Mouse (Mus musculus): ENCODE measurements around the gene Rnf150. TPM values are rescaled to one million over a fixed set of nuclear protein-coding genes. Genes with fewer than 3 reads are reported as not detected.
A peak's percentile ranks its signal among the peaks of the same experiment; 100 is the strongest.

Rnf150 gene
- polyA plus RNA-seq (2012; rRNA removed): 14.3 and 17.2 TPM in 2 replicates

GRCm38 (mm10) chr8:82863041-82863744, at the start of gene Rnf150:
Gene Rnf150 (plus strand): TSS chr8:82863356.
- peak; percentile 72 to 92 for DNase-seq (ENCODE audit: extremely low spot score in 1 of 2, low spot score in 1 of 2)

- no peak for DNase-seq (ENCODE audit: extremely low spot score in 1 of 2, low spot score in 1 of 2)
Observed at GRCm38 (mm10) chr8:82826135-82827046, 36.8 kb upstream of the Rnf150 start.

DNA sequence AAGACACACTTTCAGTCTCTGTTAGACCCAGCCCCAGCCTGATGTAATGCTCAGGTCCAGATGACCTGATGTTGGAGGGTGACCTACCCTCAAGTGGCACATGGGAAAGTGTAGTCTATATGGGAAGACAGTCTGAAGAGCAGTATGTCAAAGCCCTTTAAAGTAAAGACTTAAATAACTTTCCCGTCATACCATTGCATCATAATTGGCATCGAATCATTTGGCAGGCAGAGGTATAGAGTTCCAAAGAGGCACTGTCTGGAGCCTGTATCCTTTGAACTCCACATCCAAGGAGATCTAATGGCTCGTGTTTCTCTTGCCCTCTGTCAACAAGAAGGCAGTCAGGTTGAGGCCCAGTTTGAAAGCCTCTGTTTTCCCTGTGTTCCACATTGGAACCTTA, 22.7 kb upstream of the Rnf150 start:
- no peak for DNase-seq (ENCODE audit: extremely low spot score in 1 of 2, low spot score in 1 of 2)

GRCm38 (mm10) chr8:82840963-82841362, 22.2 kb upstream of the Rnf150 start:
- DNase-seq (ENCODE audit: extremely low spot score in 1 of 2, low spot score in 1 of 2): no peak

GRCm38 (mm10) chr8:82841520-82842142, 21.5 kb upstream of the Rnf150 start:
- DNase-seq (ENCODE audit: extremely low spot score in 1 of 2, low spot score in 1 of 2): peak in 1 of 2 experiments; percentile 25

DNA sequence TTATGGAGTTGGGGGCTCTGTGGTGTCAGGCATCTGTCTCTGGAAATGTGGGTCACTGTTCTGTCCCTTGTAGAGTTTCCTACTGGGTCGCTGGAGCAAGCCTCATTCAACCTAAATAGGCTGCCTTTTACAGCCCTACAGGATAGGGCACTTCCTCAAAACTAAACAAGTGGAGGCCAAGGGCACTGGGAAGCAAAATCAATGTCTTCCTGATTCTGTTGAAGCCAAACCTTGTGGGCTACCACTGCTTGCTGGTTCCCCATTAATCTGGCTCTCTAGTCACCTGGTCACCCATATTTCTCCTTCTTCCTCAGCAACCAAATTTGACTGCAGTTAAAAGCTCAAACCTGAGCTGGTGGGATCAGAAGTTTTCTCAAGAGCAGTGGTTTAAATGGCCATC, 19.5 kb upstream of the Rnf150 start:
- no peak for DNase-seq (ENCODE audit: extremely low spot score in 1 of 2, low spot score in 1 of 2)

- no peak for DNase-seq (ENCODE audit: extremely low spot score in 1 of 2, low spot score in 1 of 2)
Observed at GRCm38 (mm10) chr8:82844413-82844812, 18.7 kb upstream of the Rnf150 start.

DNA sequence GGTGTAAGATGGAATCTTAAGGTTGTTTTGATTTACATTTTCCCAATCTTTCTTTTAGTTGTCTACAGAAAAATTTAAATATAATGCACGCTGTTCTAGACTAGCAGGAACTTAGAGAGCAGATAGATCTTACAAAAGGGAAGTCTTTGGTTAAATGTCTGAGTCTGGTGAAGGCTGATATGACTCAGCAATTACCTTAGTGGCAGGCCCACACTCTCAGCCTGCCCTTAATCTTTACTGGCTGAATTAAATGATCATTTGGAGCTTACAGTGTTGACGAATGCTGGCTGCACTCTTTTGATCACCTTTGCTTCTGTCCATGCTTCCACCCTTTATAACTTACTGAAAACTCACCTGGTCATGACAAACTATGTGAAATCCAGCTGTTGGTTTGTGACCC, 17.1 kb upstream of the Rnf150 start:
- no peak for DNase-seq (ENCODE audit: extremely low spot score in 1 of 2, low spot score in 1 of 2)

DNA sequence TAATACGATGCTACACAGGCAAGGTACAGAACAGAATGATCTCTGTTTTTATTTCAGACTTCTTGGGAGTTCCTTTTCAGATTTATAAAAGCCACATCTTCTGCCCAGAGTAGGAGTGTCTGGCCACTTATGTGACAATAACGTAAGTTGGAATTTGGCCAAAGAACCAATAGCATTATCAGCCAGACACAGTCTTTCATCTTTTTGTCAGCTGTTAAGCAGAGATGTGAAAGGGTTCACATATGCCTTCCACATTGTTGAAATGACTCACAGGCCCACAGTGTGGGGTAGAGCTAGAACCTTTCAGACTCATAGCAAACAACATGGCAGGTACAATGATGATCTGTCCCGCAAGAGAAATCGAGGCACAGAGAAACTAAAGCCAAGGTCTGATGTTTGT, 16.4 kb upstream of the Rnf150 start:
- no peak for DNase-seq (ENCODE audit: extremely low spot score in 1 of 2, low spot score in 1 of 2)

- DNase-seq (ENCODE audit: extremely low spot score in 1 of 2, low spot score in 1 of 2): no peak
Observed at GRCm38 (mm10) chr8:82858541-82859342, 4.4 kb upstream of the Rnf150 start.

- DNase-seq (ENCODE audit: extremely low spot score in 1 of 2, low spot score in 1 of 2): no peak
Observed at GRCm38 (mm10) chr8:82859343-82859620, 3.9 kb upstream of the Rnf150 start.

DNA sequence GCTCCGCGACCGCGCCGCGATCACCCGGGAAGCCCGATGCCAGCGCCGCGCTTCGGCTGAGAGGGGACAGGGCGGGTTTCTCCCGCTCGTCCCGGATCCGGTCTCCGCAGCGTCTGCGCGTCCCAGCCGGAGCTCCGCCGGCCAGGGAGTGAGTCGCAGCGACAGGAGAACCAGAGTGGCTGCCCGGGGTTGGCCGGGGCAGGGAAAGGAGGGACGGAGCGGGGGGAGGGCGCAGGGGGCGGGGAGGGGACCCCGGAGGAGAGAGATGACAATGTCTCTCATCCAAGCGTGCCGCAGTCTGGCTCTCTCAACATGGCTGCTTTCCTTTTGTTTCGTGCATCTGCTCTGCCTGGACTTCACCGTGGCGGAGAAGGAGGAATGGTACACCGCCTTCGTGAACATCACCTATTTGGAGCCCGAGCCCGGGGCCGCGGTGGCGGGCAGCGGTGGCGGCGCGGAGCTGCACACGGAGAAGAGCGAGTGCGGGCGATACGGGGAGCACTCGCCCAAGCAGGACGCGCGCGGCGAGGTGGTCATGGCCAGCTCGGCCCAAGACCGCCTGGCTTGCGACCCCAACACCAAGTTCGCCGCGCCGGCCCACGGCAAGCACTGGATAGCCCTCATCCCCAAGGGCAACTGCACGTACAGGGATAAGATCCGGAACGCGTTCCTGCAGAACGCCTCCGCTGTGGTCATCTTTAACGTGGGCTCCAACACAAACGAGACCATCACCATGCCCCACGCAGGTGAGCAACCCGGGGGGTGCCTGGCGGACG, 777 bp downstream of the Rnf150 start:
- peak in 1 of 2 experiments; percentile 55 for DNase-seq (ENCODE audit: extremely low spot score in 1 of 2, low spot score in 1 of 2)

GRCm38 (mm10) chr8:82864521-82864818, 1.3 kb downstream of the Rnf150 start:
- no peak for DNase-seq (ENCODE audit: extremely low spot score in 1 of 2, low spot score in 1 of 2)

DNA sequence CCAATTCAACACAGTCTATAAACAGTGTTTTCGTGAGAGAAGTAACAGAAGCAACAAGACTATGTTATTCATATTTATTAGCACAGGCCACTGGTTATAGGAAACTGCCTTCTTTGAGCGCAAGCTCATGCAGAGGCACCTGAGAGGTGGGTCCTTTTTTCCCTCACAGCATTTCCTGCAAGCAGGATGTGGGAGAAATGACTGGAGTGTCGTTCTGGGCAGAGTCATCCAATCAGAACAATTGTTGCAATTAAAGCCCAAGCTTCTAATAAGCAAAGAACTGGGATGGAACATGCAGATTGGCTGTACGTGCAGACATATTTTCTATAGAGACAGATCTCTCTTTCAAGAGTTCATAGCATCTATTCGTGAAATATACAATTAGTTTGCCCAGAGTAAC, 2.1 kb downstream of the Rnf150 start:
- peak in 1 of 2 experiments; percentile 66 for DNase-seq (ENCODE audit: extremely low spot score in 1 of 2, low spot score in 1 of 2)

DNA sequence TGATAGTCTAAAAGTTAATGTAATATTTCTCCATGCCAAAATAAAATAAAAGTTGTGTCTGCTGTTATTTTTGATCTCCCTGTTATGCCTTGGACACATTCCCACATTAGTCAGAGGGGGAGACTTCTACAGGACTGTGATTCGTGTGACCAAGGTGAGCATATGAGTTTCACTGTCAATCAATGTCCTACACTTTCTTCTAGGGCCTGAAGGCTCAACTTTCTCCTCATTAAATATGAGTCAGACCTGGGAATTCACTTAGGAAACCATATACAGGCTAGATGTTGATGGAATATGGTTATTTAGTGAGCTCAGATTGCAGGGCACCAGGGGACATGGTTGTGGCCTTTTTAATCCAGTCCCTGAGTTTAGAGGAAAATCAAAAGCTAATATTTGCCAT, 3.1 kb downstream of the Rnf150 start:
- DNase-seq (ENCODE audit: extremely low spot score in 1 of 2, low spot score in 1 of 2): no peak

- no peak for DNase-seq (ENCODE audit: extremely low spot score in 1 of 2, low spot score in 1 of 2)
Observed at GRCm38 (mm10) chr8:82870840-82871490, 7.8 kb downstream of the Rnf150 start.

- peak in 1 of 2 experiments; percentile 19 for DNase-seq (ENCODE audit: extremely low spot score in 1 of 2, low spot score in 1 of 2)
Observed at GRCm38 (mm10) chr8:82871986-82872385, 8.8 kb downstream of the Rnf150 start.

DNA sequence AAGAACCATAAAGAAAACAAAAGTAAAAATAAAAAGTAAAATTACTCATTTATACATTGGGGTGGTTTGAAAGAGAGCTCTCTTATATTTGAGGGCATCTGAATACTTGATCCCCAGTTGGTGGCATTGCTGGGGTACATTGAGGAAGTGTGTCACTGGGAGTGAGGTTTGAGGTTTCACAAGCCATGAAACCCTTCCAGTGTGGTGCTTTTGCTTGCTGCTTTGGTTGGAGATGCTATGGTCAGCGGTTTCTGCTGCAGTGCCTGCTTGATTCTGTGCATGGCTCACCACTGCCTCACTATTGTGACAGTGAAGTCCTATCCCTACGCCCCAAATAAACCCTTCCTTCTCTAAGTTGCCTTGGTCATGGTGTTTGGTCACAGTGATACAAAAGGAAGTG, 10.9 kb downstream of the Rnf150 start:
- DNase-seq (ENCODE audit: extremely low spot score in 1 of 2, low spot score in 1 of 2): no peak

DNA sequence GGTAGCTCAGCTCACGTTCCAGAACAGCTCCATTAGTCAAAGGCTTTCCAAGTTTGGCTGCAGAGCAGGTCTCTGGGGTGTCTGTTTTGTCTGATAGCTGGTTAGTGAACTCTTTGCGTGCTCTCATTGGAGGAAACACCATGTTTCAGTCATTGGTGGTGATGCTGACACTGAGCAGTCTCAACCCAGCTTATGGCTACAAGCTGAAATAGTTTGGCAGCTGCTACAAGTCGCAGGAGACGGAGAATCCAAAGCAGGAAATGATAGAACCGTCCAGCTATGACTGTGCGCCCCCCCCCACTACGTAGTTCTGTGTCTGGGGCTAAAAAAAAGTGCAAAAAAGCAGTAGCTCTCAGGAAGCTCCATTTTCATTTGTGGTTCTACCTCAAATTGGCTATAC, 12.0 kb downstream of the Rnf150 start:
- DNase-seq (ENCODE audit: extremely low spot score in 1 of 2, low spot score in 1 of 2): no peak

GRCm38 (mm10) chr8:82884480-82884879, 21.3 kb downstream of the Rnf150 start:
- DNase-seq (ENCODE audit: extremely low spot score in 1 of 2, low spot score in 1 of 2): no peak

All from frontal cortex, adult 2 months (tissue).